Mouse (Mus musculus): ENCODE measurements at regions not wholly inside any gene's neighbourhood (a gene's known extent, or its start where the extent isn't known, plus 50 kb on each side); places are given as distances from the start of the nearest gene placed in this dataset.

- TF ChIP-seq CTCF (IDR thresholded peaks at IDR 0.05; ENCODE audit: low read depth, low read length) (no peak), POLR2A (IDR thresholded peaks at IDR 0.05; ENCODE audit: insufficient read depth, low read length) (no peak), EP300 (IDR thresholded peaks at IDR 0.05; ENCODE audit: insufficient read depth, low read depth, low read length) (no peak)
Measured at GRCm38 (mm10) chr14:97694238-97694637, 475.3 kb downstream of the Dach1 start.
